Mouse (Mus musculus) hindbrain, embryonic 14.5 days (tissue): ENCODE data around the gene Ruvbl2. TPM values are rescaled to one million over a fixed set of nuclear protein-coding genes. Genes with fewer than 3 reads are reported as not detected.

Source experiments
- ATAC-seq: fragments of 200-750 bp; cut with Nextera tagmentation; 2 replicates; pipeline ENCODE4 v1.8.0; 2017; ENCODE audit warnings: moderate number of reproducible peaks, mild to moderate bottlenecking, moderate TSS enrichment, moderate library complexity; ENCODE audit not compliant: low FRiP score
- DNase-seq: peaks from one replicate; pipeline ENCODE4 v3.0.0-alpha.2; 2015; ENCODE audit warnings: low spot score
- H3K27ac ChIP-seq: fragments of 300-500 bp; sonication (generic); 2 replicates; pipeline ENCODE4 v1.5.1; 2014; ENCODE audit warnings: mild to moderate bottlenecking, moderate library complexity
- H3K27me3 ChIP-seq: fragments of 300-500 bp; sonication (generic); 2 replicates; pipeline ENCODE4 v1.6.1; 2014; ENCODE audit warnings: mild to moderate bottlenecking, low read length, mixed read lengths; ENCODE audit not compliant: control insufficient read depth, insufficient read depth
- H3K36me3 ChIP-seq: fragments of 300-500 bp; sonication (generic); replicated peaks from 2 replicates; pipeline ENCODE4 v1.6.1; 2014; ENCODE audit not compliant: control insufficient read depth, insufficient read depth
- H3K4me1 ChIP-seq: fragments of 300-500 bp; sonication (generic); replicated peaks from 2 replicates; pipeline ENCODE4 v1.6.1; 2014; ENCODE audit warnings: antibody characterized with exemption, low read length, mixed read lengths; ENCODE audit not compliant: control insufficient read depth, insufficient read depth
- H3K4me2 ChIP-seq: fragments of 300-500 bp; sonication (generic); replicated peaks from 2 replicates; pipeline ENCODE4 v1.6.1; 2014; ENCODE audit warnings: mild to moderate bottlenecking, moderate library complexity
- H3K4me3 ChIP-seq: fragments of 300-500 bp; sonication (generic); replicated peaks from 2 replicates; pipeline ENCODE4 v1.5.1; 2014; ENCODE audit warnings: mild to moderate bottlenecking, low read length
- H3K9ac ChIP-seq: fragments of 300-500 bp; sonication (generic); 2 replicates; pipeline ENCODE4 v1.6.1; 2014
- H3K9me3 ChIP-seq: fragments of 300-500 bp; sonication (generic); 2 replicates; pipeline ENCODE4 v1.6.1; 2016; ENCODE audit warnings: low read length; ENCODE audit not compliant: control insufficient read depth
- WGBS: fragments of 180-500 bp; shearing (Covaris S2); extraction: QIAGEN DNeasy Blood & Tissue Kit; methylation state at CpG from one replicate; pipeline ENCODE4 v1.1.7; 2014; 5-methylcytosine and 5-hydroxymethylcytosine counted together
- polyA plus RNA-seq: library from polyadenylated mRNA; unstranded; fragments of >200 nt; fragmentation: Nextera tagmentation; extraction: Ambion mirVana; gene quantifications from 2 replicates; pipeline ENCODE4 v1.2.1, GENCODE M21; 2014

The Ruvbl2 gene
- polyA plus RNA-seq, 1 experiment from 2014 or later: 83.9 TPM

DNA sequence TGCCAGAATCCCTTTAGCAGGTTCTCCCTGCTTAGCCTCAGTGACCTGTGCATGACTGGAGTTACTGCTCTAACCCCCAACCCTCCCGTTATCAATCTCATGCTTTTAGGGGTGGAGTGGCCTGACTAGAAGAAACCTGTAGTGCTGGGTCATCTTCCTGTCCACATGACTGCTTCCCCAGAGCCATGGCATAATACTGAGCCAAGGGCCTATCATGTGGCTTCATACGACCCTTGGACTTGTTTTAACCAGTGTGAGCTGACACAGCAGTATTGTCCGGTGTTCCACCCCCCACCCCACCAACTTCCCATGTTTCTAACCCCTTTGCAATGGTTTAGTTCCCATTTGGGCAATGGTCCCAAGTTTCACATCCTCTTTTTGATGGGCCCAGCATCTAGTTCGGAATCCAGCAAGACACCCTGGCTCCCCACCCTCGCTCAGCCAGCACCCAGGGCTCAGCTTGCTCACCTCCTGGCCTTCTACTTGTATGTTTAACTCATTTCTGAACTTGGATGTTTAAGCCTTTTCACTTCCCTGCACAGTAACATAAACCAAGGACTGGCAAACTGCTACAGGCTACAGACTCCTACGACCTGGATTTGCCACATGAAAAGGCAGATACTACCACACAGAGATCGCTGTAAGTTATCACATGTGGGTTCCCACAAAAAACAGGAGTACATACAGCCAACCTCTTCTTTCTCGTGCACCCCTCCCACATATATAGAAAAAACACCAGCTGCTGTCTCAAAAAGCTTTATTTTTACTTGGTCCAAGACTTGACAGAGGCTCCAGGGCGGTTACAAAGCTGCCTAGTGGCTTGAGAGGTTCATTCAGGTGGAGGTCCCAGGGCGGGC is 19.5 kb upstream of the Ruvbl2 start:
- Histone ChIP-seq H3K4me1 (peaks cover 31% of the 10 kb centered on the region), H3K9ac (peak overlapping the region; percentile 82), H3K4me3 (peak overlapping the region; percentile 78), H3K4me2 (peak overlapping the region; percentile 92), H3K9me3 (no peaks in the 10 kb centered on the region), H3K27ac (0 out of 2 replicates have a peak overlapping the region, but pooled peaks have one; percentile 97), H3K27me3 (no peaks in the 10 kb centered on the region), H3K36me3 (peaks cover 69% of the 10 kb centered on the region)
- ATAC-seq: no peak
- DNase-seq: no peak
- 70% methylated on average over 10 of the region's 10 CpGs for WGBS

DNA sequence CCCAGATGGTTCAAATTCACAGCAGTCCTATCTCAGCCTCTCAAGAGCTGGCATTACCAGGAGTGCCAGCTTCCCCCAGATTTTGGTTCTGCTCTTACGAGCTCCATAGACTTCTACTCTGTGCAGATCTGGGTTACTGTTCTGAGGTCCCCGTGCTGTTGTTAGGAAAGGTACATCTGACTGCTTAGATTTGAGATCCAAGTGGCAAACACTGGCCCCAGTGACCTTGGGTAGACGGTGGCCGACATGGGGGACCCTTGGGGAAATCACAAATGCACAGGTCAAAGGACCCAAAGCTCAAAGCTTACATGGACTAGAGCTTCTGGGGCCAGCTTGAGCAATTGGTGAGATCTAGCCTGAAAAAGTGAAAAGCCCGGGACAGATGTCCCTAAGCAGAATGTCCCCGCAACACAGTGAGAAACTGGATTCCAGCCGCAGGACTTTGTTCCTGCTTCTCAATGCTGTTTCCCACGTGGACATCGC is 18.9 kb upstream of the Ruvbl2 start:
- 48% methylated on average over 9 of the region's 9 CpGs for WGBS
- DNase-seq (no peak), ATAC-seq (no peak)
- Histone ChIP-seq H3K4me2 (peak overlapping the region; percentile 92), H3K27me3 (no peaks in the 10 kb centered on the region), H3K36me3 (peaks cover 69% of the 10 kb centered on the region), H3K9ac (peak overlapping the region; percentile 82), H3K27ac (no peak overlapping the region), H3K9me3 (no peaks in the 10 kb centered on the region), H3K4me3 (peak overlapping the region; percentile 78; the same call in 1 of the 2 replicates), H3K4me1 (peaks cover 31% of the 10 kb centered on the region)

DNA sequence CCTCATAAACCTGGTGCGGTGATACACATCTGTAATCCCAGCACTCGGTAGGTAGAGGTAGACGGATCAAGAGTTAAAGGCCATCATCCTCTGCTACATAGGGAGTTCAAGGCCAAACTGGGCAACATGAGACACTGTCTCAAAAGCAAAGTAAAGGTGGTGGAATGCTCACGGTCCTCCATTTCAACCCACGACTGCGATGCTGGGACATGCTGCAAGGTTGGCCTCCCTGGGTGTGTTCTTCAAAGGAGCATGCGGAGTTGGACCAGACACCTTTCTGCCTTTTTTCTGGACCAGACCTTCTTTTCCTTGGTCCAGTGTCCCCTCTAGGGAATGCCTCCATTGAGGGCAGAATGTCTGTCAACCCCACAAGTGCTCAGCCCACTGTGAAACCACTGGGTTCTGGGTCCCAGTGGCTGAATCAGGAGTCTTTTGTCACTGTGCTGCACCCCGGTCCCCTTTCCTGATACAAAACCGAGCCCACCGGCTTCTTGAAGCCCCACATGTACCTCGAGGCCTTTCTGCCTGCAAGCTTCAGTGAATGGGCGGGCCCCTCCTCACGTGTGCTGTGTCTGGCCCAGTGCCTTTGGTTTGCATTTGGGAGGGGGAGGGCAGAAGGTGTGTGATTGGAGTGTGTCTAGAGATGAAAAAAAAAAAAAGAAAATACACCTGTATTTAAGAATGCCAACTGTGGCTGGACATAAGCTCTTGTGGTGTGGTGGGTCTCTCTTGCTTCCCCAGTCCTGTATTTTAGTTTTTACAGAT is 18.2 kb upstream of the Ruvbl2 start:
- H3K4me1 ChIP-seq: peaks cover 30% of the 10 kb centered on the region
- ATAC-seq (no peak), DNase-seq (no peak)
- 76% methylated on average over 13 of the region's 13 CpGs for WGBS
- no peak overlapping the region for H3K4me3 ChIP-seq
- no peak overlapping the region for H3K27ac ChIP-seq
- peaks cover 68% of the 10 kb centered on the region for H3K36me3 ChIP-seq
- no peaks in the 10 kb centered on the region for H3K9me3 ChIP-seq
- no peaks in the 10 kb centered on the region for H3K27me3 ChIP-seq
- no peak overlapping the region for H3K9ac ChIP-seq
- no peak overlapping the region for H3K4me2 ChIP-seq

DNA sequence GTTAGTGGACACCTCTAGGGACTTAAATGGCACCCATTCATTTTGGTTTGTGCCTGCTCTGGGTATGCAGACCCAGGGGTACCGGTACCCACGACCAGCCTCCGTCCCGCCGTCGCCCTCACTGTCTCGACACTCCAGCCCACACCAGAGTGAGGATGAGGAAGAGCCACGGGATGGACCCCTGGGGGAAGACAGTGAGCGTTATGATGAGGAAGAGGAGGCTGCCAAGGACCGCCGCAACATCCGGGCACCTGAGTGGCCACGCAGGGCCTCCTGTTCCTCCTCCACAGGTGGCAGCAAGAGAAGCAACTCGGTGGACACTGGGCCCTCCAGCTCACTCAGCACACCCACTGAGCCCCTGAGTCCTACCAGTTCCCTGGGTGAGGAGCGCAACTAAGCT is 17.1 kb upstream of the Ruvbl2 start:
- 93% methylated on average over 15 of the region's 15 CpGs for WGBS
- no peak overlapping the region for H3K9ac ChIP-seq
- no peak overlapping the region for H3K27ac ChIP-seq
- DNase-seq (no peak), ATAC-seq (no peak)
- no peak overlapping the region for H3K4me2 ChIP-seq
- no peaks in the 10 kb centered on the region for H3K9me3 ChIP-seq
- H3K4me3 ChIP-seq: no peak overlapping the region
- H3K4me1 ChIP-seq: peaks cover 20% of the 10 kb centered on the region
- H3K36me3 ChIP-seq: peaks cover 70% of the 10 kb centered on the region
- H3K27me3 ChIP-seq: no peaks in the 10 kb centered on the region

DNA sequence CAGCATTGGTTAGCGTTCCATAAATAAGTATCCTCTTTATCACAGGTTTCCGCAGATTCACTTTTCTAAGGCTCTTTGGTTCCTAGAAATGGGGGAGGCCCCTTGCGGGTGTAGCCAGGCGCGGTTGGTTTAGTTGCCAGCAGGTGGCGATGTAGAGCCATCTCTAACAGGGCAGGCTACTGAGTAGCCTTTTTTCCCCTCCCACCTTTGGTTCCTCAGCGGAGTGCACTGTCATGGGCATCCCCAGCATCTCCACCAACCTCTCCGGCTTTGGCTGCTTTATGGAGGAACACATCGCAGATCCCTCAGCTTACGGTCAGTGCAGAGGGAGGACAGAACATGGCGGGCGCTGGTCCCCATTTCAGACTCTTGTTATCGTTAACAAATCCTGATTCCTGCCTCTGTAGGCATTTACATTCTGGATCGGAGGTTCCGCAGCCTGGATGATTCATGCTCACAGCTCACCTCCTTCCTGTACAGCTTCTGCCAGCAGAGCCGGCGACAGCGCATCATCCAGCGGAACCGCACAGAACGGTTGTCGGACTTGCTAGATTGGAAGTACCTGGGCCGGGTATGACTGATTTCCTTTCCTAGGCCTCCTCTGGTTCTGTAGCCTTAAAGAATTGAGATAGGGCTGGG is 13.6 kb upstream of the Ruvbl2 start:
- H3K4me3 ChIP-seq: no peak overlapping the region
- peaks cover 70% of the 10 kb centered on the region for H3K36me3 ChIP-seq
- H3K9me3 ChIP-seq: no peaks in the 10 kb centered on the region
- H3K4me2 ChIP-seq: no peak overlapping the region
- H3K4me1 ChIP-seq: peaks cover under 1% of the 10 kb centered on the region; the same call in 1 of the 2 replicates
- 0 out of 2 replicates have a peak overlapping the region, but pooled peaks have one; percentile 0 for H3K9ac ChIP-seq
- peak; percentile 84 for DNase-seq
- H3K27ac ChIP-seq: no peak overlapping the region
- WGBS: 51% methylated on average over 23 of the region's 23 CpGs
- no peaks in the 10 kb centered on the region for H3K27me3 ChIP-seq
- peak; percentile 69 for ATAC-seq

DNA sequence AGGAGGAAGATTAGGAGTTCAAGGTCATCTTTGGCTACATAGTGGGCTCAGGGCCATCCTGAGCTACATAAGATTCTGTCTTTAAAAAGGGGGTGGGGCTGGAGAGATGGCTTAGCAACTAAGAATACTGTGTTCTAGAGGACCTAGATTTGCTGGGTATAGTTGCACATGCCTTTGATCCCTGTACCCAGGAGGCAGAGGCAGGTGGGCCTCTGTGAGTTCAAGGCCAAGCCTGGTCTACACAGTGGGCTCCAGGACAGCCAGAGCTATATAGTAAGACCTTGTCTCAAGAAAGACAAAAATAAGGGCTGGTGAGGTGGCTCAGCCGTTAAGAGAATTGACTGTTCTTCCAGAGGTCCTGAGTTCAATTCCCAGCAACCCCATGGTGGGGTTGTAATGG is 12.1 kb upstream of the Ruvbl2 start:
- Histone ChIP-seq H3K27ac (no peak overlapping the region), H3K4me3 (no peak overlapping the region), H3K9ac (no peak overlapping the region), H3K9me3 (no peaks in the 10 kb centered on the region), H3K4me2 (no peak overlapping the region), H3K27me3 (no peaks in the 10 kb centered on the region), H3K4me1 (no peaks in the 10 kb centered on the region), H3K36me3 (peaks cover 59% of the 10 kb centered on the region)
- DNase-seq (no peak), ATAC-seq (no peak)
- 93% methylated on average over 1 of the region's 1 CpGs for WGBS

DNA sequence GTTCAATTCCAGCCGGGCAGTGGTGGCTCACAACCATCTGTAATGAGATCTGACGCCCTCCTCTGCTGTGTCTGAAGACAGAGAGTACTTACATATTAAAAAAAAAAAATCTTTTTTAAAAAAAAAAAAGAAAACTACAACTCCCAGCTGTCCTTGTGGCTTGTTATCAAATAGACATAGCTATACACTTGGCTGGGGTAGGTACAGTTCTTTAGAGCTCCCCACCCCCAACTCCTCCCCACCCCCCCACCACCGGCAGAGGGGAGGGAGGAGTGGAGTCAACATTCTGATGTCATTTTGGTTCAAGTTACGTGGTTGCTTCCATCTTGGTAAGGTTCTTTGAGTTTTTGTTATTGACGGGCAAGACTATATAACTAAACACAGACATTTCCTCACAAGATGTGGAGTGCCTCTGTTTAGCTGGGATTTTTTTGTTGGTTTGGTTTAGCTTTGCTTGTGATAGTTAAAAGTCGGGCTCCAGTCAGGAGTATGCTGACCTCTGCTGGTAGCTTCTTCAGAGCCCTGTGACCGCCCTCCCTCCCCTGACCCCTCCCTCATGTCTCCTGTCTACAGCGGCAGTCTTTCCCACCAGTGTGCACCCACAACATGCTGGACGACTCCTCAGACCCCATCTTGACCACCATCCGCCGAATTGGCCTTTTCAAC is 9.6 kb upstream of the Ruvbl2 start:
- no peak for DNase-seq
- 42% methylated on average over 11 of the region's 11 CpGs for WGBS

DNA sequence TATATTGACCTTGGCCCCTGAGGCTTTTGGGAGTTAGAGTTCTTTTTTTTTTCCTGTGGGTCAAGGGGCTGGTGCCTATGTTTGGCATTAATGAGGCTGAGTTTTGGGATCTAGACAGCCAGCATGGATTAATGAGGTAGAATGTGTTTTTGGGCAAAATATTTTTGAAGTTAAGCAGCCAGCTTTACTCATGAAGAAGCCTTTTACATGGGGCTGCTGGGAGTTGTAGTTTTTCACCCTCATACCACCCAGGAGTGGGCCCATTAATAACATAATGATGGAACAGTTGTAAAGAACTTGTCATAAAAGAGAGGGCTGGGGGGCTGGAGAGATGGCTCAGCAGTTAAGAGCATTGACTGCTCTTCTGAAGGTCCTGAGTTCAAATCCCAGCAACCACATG is 8.7 kb upstream of the Ruvbl2 start:
- peaks cover 57% of the 10 kb centered on the region for H3K36me3 ChIP-seq
- no peak overlapping the region for H3K4me3 ChIP-seq
- H3K27me3 ChIP-seq: no peaks in the 10 kb centered on the region
- no peak for DNase-seq
- H3K27ac ChIP-seq: no peak overlapping the region
- no peak overlapping the region for H3K4me2 ChIP-seq
- no peak overlapping the region for H3K9ac ChIP-seq
- no peaks in the 10 kb centered on the region for H3K4me1 ChIP-seq
- H3K9me3 ChIP-seq: no peaks in the 10 kb centered on the region
- ATAC-seq: no peak

More for the DNA sequence above, 9.6 kb upstream of the Ruvbl2 start:
- no peaks in the 10 kb centered on the region for H3K4me1 ChIP-seq
- H3K4me3 ChIP-seq: no peak overlapping the region
- no peaks in the 10 kb centered on the region for H3K27me3 ChIP-seq
- no peaks in the 10 kb centered on the region for H3K9me3 ChIP-seq
- ATAC-seq: no peak
- no peak overlapping the region for H3K4me2 ChIP-seq
- H3K9ac ChIP-seq: no peak overlapping the region
- H3K27ac ChIP-seq: no peak overlapping the region
- H3K36me3 ChIP-seq: peaks cover 60% of the 10 kb centered on the region
